Mouse (Mus musculus) kidney, postnatal 25 days (tissue): ENCODE measurements around the gene Abi3.

Source experiments
- DNase-seq, 2 experiments: peaks; one replicate each; pipeline ENCODE4 v3.0.0; 2021; ENCODE audit warnings: mixed read lengths in 2 of 2

Abi3 gene

DNA sequence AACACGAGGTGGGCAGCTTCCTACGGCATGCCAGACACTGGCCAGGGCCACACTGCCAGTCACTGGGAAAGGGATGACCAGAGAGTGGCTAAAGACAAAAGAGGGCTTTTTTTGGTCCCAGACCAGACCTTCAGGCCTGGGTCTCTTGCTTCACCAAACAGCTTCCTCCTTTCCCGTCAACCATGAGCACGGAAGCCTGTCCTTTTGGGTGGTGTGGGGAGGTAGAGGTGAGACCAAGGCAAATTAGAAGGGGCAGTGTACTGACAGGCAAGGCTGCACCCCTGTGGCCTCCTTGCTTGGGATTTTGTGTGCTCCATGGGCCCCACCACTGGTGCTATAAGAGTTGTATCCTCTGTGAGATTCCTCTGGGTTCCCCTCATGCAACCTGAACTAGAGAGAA lies 3.7 kb downstream of the Abi3 start:
- DNase-seq, result peak in 1 of 2 experiments; percentile 22

DNA sequence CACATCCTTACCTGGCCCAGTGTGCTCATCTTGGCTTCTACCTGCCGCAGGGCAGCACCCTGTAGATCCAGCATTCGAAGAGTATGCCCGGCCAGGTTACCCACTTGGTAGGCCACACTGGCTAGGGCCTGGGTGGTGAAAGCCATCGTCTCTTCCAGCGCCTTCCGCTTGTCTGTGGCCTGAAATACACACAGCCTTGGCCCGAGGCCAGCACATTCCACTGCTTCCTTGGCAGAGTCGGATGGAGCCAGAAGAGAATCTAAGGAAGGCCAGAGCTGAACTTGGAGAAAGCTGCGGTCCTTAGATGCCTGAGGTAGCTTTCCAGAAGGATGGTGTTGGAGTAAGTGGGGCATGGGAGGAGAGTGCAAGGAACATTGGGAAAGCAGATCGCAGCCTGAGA lies 5.2 kb downstream of the Abi3 start, which contains the start of gene Gngt2:
Gngt2 (plus strand) TSS at position 158 of the 400 bp plus-strand sequence.
- DNase-seq, result peak; percentile 95 to 98

DNA sequence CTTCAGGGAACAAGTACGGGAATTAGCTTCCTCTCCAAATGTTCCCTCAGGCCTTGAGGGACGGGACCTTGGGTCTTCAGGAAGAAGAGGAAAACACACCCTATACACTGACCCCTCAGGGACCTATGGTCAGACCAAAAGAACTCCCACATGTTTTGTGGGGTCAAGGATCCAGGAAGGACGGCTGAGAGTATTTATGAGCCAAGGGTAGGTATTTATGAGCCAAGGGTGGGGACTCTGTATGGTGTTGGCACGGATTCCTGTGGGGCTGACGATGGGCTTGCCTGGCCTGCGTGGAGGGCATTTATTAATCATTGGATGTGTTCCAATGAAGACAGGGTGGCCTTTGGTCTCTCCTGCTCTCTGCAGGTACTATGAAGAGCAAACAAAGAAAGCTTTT lies 5.8 kb downstream of the Abi3 start:
- DNase-seq, result peak in 1 of 2 experiments; percentile 61

GRCm38 (mm10) chr11:95835832-95836231 lies 6.4 kb downstream of the Abi3 start:
- no peak for DNase-seq

DNA sequence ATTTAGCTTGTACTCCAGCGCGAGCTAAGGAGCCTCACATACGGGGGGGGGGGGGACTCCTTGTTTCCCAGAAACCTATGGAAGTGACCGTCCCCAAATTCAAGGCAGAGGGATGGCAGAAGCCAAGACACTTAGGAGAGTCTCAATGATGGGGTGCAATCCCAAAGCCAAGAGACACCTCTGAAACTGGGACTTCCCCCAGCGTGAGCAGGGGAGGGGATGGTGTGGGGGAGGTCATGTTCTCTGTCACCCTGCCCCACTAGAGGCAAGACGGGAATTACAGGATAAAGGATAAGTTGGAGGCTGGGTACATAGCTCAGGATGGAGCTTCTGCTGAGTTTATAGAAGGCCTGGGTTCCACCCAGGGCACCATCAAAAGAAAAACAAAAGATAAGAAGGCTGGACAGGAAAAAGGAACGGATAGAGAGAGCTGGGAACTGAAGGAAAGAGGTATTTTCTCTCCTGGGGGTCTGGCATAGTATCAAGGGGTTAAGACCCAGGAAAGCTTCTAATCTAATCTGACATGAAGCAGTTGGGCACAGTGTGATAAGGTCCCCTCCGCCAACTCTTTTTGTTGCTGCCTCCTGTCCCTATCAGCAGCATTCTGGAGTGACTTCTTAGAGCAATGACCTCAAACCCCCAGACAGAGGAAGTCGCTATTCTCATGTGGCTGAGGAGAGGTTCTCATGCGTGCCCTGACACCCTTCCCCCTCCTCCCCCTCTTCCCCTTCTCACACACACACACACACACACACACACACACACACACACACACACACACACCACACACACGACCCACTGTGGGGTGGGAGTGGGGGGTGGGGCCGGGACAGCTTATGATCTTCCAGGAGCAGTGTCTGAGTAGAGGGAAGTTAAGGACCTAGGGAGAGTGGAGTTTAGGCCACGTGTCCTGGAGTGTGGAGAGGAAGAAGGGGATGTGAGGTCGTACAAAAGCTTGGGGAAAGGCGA lies 7.2 kb downstream of the Abi3 start:
- DNase-seq, result peak in 1 of 2 experiments; percentile 59

DNA sequence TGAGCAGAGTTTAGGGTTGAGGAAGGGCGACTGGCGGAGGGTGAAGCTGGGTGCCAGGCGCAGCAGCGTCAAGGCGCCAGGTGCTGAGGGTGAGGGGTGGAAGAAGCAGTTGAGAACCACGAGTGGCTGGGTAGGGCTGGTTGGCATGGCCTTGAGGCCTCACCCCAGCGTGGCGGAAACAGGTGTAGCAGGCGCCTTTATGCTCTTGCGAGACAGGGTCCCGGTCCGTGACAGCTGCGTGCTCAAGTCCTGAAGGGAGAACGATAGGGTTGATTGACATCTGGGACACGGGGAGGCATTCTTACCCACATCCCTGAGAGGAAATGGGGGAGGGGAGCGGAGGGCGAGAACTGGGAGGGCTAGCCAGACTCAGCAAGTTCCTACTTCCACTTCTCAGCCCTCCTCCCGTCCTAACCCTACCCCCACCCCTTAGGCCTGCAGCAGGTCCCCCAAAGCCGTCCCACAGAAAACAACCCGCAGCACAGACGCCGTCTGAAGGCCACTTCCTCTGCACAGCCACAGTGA lies 8.1 kb downstream of the Abi3 start:
- peak; percentile 54 to 79 for DNase-seq

GRCm38 (mm10) chr11:95833631-95834142 lies 8.6 kb downstream of the Abi3 start:
- peak in 1 of 2 experiments; percentile 44 for DNase-seq

DNA sequence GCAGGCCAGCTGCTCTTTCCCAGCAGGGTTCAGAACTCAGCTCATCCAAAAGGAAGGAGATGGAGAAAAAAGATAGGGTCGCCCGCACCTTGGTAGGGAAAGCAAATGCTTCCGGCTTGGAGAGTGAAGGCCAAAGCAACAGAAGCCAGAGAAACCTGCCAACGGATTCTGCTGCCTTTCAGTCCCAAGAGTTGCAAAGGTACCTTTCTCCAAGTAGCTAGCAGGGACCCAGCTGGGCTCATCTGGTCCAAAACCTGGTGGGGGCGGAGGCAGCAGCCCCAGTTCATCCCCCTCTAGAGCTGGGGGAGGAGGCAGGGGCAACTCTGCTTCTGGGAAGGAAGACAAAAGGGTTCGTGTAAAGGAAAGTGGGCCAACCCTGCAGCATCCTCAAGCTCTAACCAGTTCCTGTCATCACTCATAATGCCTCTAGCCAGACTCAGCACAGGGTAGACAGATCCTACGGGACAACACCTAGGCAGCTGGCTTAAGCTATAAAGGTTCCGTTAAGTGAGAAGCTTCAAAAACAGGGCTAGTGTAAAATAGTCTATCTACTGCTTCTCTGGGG lies 9.2 kb downstream of the Abi3 start:
- peak in 1 of 2 experiments; percentile 29 for DNase-seq

DNA sequence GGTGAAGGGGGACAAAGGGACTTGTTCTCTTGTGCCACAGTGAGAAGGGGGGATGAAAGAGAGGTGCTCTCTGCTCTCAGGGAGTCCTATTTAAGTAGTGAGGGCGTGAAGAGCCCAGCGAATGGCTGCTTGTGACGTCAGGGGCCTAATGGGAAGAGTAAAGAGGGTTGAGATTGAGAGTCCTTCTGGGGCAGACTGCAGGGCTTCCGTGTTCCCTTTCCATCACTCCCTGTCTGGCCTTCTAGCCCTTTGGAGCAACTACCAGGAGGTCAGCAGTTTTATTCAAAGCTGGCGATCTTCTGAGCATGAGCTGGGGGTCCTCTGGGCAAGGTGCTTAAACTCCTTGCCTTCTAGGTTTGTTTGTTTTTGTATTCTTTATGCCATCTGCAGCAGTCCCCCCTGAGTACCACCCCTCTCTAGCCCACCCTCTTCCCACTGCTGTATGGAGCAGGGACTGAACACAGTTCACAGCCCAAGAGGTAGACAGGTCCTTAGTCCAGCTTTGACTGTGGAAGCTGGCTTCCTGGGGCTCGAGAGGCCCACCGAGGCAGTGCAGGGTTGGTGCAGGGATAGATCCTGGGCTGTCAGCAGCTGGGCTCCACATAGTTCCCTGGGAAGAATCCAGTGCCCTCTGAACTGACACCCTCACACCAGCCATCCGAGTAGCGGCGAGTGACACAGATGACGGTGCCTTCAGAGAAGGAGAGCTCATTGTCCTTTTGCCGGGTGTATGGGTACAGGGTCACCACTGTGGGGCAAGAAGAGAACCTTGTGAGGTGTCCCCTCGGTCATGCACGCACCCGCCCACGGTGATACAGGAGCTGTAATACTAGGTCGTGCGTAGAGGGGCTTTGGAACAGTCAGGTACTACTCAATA lies 9.9 kb downstream of the Abi3 start:
- DNase-seq, result peak in 1 of 2 experiments; percentile 32

DNA sequence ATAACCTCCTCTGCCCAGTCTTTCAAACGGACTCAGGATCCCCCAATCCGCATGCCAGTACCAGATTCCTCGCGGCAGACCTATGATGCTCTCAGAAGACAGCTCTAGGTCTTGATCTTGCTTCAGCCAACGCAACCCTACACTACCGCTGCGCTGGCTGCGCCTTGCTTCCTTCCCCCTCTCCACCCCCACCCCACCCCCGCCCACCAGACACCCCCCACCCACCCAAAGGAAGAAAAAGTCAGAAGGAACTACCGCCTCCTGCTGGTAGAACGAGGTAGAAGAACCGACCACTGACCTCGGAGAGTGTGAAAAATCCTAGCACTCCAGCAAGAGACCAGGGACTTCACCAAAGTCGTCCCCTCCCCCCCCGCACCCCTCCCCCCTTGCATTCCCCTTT lies 10.6 kb downstream of the Abi3 start:
- peak in 1 of 2 experiments; percentile 31 for DNase-seq

DNA sequence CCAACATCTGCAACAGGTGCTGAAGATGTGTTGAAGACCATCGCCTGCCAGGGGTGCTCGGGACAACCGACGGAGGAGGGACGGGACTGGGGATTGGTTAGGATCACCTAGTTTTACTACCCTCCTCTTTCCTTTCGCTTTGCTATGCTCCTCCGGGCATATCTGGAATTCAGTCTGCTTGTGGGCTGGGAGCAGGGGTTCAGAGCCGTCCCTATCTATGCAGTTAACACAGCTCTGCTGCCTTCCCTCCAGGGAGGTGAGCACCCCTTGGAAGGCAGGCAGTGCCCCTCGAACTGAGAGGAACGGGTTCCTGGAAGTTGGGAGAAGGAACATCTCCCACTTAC lies 11.0 kb downstream of the Abi3 start:
- no peak for DNase-seq

- DNase-seq, result peak in 1 of 2 experiments; percentile 58
These were observed 11.6 kb downstream of the Abi3 start for GRCm38 (mm10) chr11:95830411-95831275.

GRCm38 (mm10) chr11:95829526-95830050 lies 12.7 kb downstream of the Abi3 start:
- DNase-seq, result peak in 1 of 2 experiments; percentile 39

- peak in 1 of 2 experiments; percentile 31 for DNase-seq
These were observed 13.9 kb downstream of the Abi3 start for GRCm38 (mm10) chr11:95828181-95828964.

DNA sequence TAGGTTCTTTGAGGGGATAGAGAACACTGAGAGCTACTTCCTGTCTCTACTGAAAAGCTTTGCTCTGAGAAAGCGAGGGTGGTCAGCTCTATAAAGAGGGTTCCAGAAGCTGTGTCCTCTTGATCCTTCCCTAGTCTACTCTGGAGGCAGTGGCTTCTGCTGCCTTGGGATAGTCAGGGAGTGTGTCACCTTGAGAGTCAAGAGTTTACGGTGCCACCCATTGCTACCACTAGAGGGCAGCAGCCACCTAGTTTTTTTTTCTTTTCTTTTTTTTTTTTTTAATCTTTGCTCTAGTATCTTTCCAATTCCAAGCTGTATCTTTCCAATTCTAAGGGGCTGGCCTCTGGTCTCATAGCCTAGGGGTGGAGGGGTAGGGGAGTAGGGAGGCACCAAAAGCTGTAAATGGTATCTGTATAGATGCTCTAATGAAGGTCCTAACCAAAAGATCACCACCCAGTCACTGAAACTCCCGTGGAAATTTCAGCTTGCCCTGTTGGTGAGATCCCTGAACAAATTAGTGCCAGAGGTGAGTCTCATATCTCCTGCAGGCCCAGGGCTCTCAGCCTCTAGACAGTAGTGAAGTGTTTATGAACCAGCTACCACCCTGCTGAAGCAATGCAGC lies 14.7 kb downstream of the Abi3 start:
- DNase-seq, result peak; percentile 75 to 84

DNA sequence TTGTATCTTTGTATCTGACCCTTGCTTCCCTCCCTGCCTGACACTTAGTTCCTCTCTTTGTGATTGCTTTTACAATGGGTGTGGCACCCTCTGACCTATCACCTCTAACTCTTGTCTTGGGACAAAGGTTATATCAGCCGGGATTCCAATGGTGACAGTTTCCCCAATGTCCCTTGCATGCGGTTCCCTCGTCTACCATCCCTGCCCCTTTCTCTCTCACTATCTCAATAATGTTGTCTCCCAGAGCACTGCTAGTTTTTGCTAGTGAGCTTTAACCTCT lies 15.2 kb downstream of the Abi3 start:
- no peak for DNase-seq

DNA sequence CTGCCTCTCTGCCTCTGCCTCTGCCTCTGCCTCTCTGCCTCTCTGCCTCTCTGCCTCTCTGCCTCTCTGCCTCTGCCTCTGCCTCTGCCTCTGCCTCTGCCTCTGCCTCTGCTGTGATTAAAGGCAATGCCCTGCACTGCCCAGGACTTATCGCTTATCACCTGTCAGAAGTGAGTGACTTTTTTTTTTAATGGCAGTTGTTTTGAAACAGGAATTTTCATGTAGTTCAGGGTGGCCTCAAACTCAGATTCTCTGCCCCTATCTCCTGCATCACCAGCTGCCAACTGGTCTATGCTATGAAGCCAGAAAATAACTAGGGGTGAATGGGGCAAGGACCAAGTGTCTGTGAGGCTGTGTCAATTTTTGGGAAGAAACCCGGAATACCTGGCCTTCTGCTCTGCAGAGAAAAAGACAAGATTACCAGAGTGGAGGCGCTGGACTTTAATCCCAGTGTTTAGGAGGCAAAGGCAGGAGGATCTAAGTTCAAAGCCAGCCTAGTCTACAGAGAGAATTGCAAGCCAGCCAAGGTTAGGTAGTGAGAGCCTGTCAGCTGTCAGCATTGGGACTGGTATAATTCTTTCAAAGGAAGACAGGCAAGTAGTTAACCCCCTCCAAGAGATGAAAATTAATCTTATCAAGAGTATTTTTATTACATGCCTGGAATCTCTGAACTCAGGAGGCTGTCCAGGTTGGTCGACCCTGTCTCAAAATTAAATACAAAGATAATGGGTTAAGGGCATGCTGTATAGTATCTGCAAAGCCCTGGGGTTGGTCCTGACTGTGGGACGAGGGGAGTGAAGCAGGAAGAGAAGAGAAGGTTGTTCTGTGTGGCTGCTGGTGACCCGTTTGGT lies 15.7 kb downstream of the Abi3 start:
- no peak for DNase-seq

- DNase-seq, result no peak
These were observed 16.7 kb downstream of the Abi3 start for GRCm38 (mm10) chr11:95825625-95826024.

DNA sequence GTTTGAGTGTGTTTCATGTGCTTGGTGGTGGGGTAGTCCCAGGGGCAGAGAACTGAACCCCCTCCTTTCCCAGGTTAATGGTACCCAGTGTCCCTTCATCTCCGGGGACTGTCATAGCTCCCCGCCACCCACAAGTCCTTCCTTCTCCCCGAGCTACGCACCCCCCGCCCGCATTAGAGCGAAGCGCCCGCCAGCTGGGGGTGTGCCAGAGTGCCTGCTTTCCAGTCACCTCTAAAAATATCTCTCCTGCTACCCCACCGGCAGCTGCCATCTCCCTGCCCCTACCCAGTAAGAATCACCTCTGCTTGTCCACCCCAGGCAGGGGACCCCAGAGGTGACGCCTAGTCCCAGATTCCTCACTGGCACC lies 17.4 kb downstream of the Abi3 start:
- DNase-seq, result peak; percentile 57 to 75
